Mouse (Mus musculus) stomach, embryonic 15.5 days (tissue): ENCODE measurements at regions not wholly inside any gene's neighbourhood (a gene's known extent, or its start where the extent isn't known, plus 50 kb on each side); places are given as distances from the start of the nearest gene placed in this dataset.

Experiments
- ATAC-seq: fragments of 200-750 bp; cut with Nextera tagmentation; 2 replicates; pipeline ENCODE4 v1.8.0; 2017; ENCODE audit warnings: low read depth, moderate number of reproducible peaks, moderate TSS enrichment; ENCODE audit not compliant: insufficient read depth, low FRiP score
- H3K27ac ChIP-seq: fragments of 300-500 bp; sonication (generic); 2 replicates; pipeline ENCODE4 v1.5.1; 2015; ENCODE audit warnings: mild to moderate bottlenecking, inconsistent platforms
- H3K27me3 ChIP-seq: fragments of 300-500 bp; sonication (generic); replicated peaks from 2 replicates; pipeline ENCODE4 v1.6.1; 2015; ENCODE audit warnings: inconsistent platforms
- H3K36me3 ChIP-seq: fragments of 300-500 bp; sonication (generic); 2 replicates; pipeline ENCODE4 v1.6.1; 2015; ENCODE audit warnings: inconsistent platforms
- H3K4me1 ChIP-seq: fragments of 300-500 bp; sonication (generic); 2 replicates; pipeline ENCODE4 v1.6.1; 2015; ENCODE audit warnings: inconsistent platforms
- H3K4me2 ChIP-seq: fragments of 300-500 bp; sonication (generic); 2 replicates; pipeline ENCODE4 v1.6.1; 2015; ENCODE audit warnings: mild to moderate bottlenecking, inconsistent platforms
- H3K4me3 ChIP-seq: fragments of 300-500 bp; sonication (generic); replicated peaks from 2 replicates; pipeline ENCODE4 v1.5.1; 2015; ENCODE audit warnings: inconsistent platforms
- H3K9ac ChIP-seq: fragments of 300-500 bp; sonication (generic); 2 replicates; pipeline ENCODE4 v1.6.1; 2015; ENCODE audit warnings: inconsistent platforms
- H3K9me3 ChIP-seq: fragments of 300-500 bp; sonication (generic); 2 replicates; pipeline ENCODE4 v1.6.1; 2016; ENCODE audit warnings: inconsistent platforms
- WGBS: fragments of 180-500 bp; shearing (Covaris S2); methylation state at CpG from one replicate; pipeline ENCODE4 v1.1.7; 2015; 5-methylcytosine and 5-hydroxymethylcytosine counted together

DNA sequence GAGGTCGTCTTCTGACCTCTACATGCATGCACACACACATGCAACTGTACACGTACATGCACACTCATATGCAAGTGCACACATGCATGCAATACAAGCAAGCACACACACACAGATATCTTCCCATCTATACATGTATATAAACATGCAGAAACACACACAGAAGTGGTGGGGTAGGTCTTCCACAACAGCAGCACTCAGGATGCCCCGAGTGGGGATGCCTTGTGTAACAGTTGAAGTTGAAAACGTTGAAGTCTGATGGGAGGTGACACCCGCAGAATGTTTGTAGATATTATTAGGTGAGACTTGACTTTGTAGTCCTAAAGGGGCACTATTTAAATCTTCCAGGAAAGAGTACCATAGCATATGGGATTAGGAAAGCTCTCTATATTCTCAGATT lies 87.9 kb upstream of the Cxcr4 start:
- WGBS = 78% methylated on average over 5 of the region's 5 CpGs
- H3K9ac ChIP-seq = no peak overlapping the region
- H3K4me2 ChIP-seq = no peak overlapping the region
- H3K27ac ChIP-seq = 0 out of 2 replicates have a peak overlapping the region, but pooled peaks have one; percentile 77
- no peaks in the 10 kb centered on the region for H3K27me3 ChIP-seq
- no peaks in the 10 kb centered on the region for H3K9me3 ChIP-seq
- no peaks in the 10 kb centered on the region for H3K36me3 ChIP-seq
- no peak overlapping the region for H3K4me3 ChIP-seq
- ATAC-seq = no peak
- H3K4me1 ChIP-seq = no peaks in the 10 kb centered on the region

DNA sequence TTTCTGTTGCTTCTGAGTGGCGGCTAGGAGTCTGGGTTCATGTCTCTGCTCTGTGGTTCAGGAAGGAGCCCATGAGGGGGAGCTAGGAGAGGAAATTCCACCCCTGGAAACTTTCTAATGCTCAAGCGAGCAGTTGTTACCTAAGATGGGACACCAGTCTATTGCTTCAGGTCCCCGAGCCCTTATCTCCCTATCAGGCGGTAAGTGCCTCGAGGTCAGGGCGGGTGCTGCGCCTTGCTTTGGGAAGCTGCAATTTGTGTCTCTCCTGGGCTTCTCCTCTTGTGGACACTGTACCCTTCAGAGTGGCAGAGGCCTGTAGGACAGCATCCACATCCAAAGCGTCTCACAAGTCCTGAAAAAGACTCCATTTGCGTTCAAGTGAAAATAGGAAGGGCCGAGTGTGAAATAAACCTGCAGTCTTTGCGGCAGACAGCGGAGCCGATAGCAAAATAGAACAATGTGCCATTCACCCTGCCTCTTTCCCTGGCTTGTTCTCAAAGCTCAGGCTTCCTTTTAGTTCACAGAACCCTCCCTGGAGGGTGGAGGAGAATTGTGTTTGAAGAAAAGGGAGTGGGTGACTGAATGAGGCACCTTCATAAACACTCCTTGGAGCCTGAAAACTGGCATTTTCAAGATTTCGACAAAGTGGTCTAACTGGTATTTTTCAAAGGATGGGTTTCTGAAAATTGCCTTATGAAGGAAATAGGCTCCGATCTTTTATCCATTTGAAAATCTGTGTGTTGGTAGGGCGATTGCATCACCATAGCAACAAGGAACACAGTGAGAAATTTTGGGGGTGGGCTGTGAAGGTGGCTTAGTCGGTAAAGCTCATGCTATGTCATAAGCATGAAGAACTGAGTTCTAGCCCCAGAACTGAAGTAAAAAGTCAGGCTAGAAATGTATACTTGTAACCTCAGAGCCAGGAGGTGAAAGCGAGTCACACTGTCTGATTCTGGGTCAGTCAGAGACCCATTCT lies 87.2 kb upstream of the Cxcr4 start:
- Histone ChIP-seq H3K4me1 (no peaks in the 10 kb centered on the region), H3K9ac (no peak overlapping the region), H3K4me2 (peak overlapping the region; percentile 30), H3K27me3 (no peaks in the 10 kb centered on the region), H3K27ac (peak overlapping the region; percentile 77), H3K9me3 (no peaks in the 10 kb centered on the region), H3K4me3 (no peak overlapping the region), H3K36me3 (no peaks in the 10 kb centered on the region)
- peak; percentile 48; the same call in 1 of the 2 replicates for ATAC-seq
- 54% methylated on average over 18 of the region's 18 CpGs for WGBS

DNA sequence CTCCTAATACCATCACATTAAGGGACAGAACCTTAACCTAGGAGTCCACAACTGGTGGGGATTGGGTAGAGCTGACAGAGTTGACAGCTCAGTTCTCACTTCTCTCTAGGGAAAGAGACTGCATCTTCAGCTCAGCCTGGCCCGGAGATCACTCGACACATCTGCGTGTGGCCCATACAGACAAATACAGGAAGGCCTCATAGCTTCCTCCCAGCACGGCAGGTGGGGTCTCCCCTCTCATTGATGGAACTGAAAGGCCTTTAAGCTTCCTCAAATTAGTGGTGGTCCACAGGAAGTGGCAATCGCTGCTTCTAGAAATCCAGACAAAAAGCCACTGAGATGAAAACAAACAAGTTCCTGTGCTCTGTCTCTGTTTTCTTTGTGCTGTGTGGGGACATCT lies 83.4 kb upstream of the Cxcr4 start:
- Histone ChIP-seq H3K27ac (no peak overlapping the region), H3K36me3 (no peaks in the 10 kb centered on the region), H3K27me3 (no peaks in the 10 kb centered on the region), H3K9me3 (no peaks in the 10 kb centered on the region), H3K4me2 (no peak overlapping the region), H3K4me1 (no peaks in the 10 kb centered on the region), H3K9ac (no peak overlapping the region), H3K4me3 (no peak overlapping the region)
- WGBS = 67% methylated on average over 5 of the region's 5 CpGs
- ATAC-seq = no peak

DNA sequence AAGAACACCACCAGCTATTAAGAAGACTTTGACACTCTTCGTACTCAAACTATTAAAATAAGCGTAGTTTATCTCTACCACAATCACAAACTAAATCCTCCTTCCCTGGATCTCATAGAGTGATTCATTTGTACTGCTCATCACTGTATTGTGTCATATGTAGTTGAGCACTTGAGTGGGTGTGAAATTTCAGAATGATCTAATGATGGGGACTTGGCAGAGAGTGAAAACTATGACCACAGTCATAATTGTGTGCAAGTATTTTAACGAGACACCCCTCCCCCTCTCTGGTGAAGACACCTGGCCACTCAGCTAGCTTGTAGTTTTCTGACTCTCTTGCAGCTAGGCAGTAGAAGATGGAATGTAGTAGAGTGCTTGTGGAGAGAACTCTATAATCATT lies 80.2 kb upstream of the Cxcr4 start:
- Histone ChIP-seq H3K4me3 (no peak overlapping the region), H3K36me3 (no peaks in the 10 kb centered on the region), H3K4me1 (no peaks in the 10 kb centered on the region), H3K9ac (no peak overlapping the region), H3K4me2 (no peak overlapping the region), H3K27ac (no peak overlapping the region), H3K27me3 (no peaks in the 10 kb centered on the region), H3K9me3 (no peaks in the 10 kb centered on the region)
- WGBS = 90% methylated on average over 3 of the region's 3 CpGs
- no peak for ATAC-seq

DNA sequence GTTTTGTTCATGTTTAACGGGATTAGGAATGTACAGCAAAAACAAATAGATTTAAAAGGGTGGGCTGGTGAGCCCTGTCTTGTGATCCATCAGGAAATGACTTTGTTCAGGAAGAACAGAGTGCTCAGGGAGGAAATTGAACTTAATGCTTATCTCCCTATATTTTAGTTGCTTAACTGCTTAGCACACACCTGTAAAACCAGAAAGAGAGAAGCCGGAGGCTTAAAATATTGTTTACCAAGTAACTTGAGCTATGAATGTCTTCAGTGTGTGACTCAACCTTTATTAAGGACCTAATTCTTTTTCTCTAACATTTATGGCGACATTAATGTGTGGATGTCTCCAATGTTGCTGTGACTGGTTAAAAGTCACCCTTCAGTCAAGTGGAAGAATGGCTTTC lies 79.4 kb upstream of the Cxcr4 start:
- ATAC-seq = no peak
- H3K4me3 ChIP-seq = no peak overlapping the region
- H3K27me3 ChIP-seq = no peaks in the 10 kb centered on the region
- no peaks in the 10 kb centered on the region for H3K4me1 ChIP-seq
- no peaks in the 10 kb centered on the region for H3K9me3 ChIP-seq
- no peak overlapping the region for H3K4me2 ChIP-seq
- no peak overlapping the region for H3K9ac ChIP-seq
- 54% methylated on average over 3 of the region's 3 CpGs for WGBS
- no peaks in the 10 kb centered on the region for H3K36me3 ChIP-seq
- H3K27ac ChIP-seq = 0 out of 2 replicates have a peak overlapping the region, but pooled peaks have one; percentile 36

DNA sequence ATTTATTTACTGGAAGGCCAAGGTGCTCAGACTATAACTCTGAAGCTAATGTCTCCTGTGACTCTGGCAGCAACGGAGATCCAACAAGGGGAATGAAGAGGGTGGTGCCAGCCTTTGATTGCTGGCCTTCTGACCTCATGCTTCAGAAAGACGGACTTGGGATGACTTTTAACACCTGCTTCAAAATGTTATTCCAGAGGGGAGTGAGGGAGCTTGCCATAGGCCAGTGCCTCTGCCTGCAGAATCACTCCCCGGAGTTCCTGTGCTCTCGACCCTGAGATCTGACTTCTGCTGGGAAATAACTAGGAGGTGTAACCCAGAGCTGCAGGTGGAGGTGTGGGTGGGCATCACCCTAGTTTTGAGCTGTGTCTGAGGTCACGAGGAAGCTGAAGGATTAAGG lies 78.9 kb upstream of the Cxcr4 start:
- H3K9me3 ChIP-seq = no peaks in the 10 kb centered on the region
- H3K27me3 ChIP-seq = no peaks in the 10 kb centered on the region
- H3K4me1 ChIP-seq = no peaks in the 10 kb centered on the region
- no peak for ATAC-seq
- H3K9ac ChIP-seq = no peak overlapping the region
- H3K27ac ChIP-seq = 0 out of 2 replicates have a peak overlapping the region, but pooled peaks have one; percentile 36
- no peak overlapping the region for H3K4me2 ChIP-seq
- WGBS = 45% methylated on average over 5 of the region's 5 CpGs
- H3K36me3 ChIP-seq = no peaks in the 10 kb centered on the region
- no peak overlapping the region for H3K4me3 ChIP-seq

DNA sequence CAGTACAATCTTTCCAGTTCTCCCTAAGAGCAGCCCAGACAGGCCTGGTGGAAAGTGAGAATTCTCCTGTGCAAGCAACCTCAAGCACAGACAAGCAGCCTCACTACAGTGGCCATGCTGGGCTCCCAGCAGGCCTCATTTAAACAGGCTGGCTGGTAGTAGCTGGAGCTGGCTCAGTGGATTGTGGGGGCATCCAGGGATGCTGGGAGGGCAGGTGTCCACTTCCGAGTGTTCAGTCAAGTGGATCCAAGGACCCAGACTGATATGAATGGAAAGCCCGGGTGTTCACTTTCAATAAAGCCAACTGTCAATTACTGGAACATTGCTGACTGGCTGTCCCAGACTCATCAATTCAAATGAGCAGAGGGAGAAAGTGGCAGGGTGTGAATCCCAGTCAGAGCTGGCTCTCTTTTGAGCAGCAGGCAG lies 77.2 kb upstream of the Cxcr4 start:
- no peaks in the 10 kb centered on the region for H3K27me3 ChIP-seq
- no peak for ATAC-seq
- H3K9ac ChIP-seq = no peak overlapping the region
- H3K9me3 ChIP-seq = no peaks in the 10 kb centered on the region
- WGBS = 74% methylated on average over 2 of the region's 2 CpGs
- no peaks in the 10 kb centered on the region for H3K36me3 ChIP-seq
- no peak overlapping the region for H3K4me3 ChIP-seq
- H3K4me1 ChIP-seq = no peaks in the 10 kb centered on the region
- no peak overlapping the region for H3K27ac ChIP-seq
- H3K4me2 ChIP-seq = no peak overlapping the region

DNA sequence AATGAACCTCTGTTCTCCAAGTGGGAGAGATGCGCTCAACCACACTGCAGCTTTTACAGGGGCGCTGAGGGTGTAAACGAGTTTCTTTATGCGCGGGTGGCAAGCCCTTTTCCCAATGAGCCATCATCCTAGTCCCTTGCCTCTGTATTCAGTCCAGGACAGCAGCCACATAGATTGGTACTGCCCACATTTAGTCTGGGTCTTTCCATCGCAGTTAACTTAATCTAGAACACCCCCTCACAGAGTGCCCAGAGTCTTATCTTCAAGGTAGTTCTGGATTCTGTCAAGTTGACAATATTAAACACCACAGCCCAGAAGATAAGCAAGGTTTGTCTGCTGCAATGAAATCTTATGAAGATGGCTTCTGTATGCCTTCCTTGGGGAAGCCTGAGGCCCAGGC lies 76.6 kb upstream of the Cxcr4 start:
- no peaks in the 10 kb centered on the region for H3K4me1 ChIP-seq
- ATAC-seq = no peak
- WGBS = 78% methylated on average over 6 of the region's 6 CpGs
- no peaks in the 10 kb centered on the region for H3K36me3 ChIP-seq
- H3K9me3 ChIP-seq = no peaks in the 10 kb centered on the region
- no peak overlapping the region for H3K27ac ChIP-seq
- no peaks in the 10 kb centered on the region for H3K27me3 ChIP-seq
- H3K4me3 ChIP-seq = no peak overlapping the region
- no peak overlapping the region for H3K9ac ChIP-seq
- no peak overlapping the region for H3K4me2 ChIP-seq

DNA sequence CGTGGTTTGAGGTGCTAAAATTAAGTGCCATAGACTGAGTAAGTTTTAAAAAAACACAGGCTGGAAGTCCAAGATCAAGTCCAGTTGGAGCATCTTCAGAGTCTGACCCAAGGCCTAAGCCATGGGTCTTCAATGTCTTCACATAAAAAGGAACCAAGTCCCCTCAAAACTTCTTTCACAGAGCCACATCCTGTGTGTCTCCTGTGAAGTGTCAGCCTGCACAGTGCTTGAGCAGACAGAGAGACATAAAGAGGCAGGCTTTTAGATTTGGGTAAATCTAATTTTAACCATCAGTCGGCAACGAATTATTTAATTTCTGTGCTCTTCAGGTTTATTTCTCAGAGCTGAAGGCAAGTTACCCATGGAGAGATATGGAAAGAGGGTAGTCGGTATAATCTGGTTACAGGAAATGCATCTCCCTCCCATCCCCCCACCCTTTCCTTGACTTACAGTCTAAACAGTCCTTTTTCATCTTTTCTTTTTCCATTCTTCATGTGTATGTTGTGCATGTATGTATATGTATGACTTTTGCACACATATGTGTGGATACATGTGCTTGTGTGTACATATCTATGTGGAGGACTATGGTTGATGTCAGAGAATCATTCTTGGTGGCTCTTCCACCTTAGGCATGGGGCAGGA lies 75.1 kb upstream of the Cxcr4 start:
- Histone ChIP-seq H3K4me3 (no peak overlapping the region), H3K9me3 (no peaks in the 10 kb centered on the region), H3K27me3 (no peaks in the 10 kb centered on the region), H3K4me1 (no peaks in the 10 kb centered on the region), H3K36me3 (no peaks in the 10 kb centered on the region), H3K4me2 (no peak overlapping the region), H3K9ac (no peak overlapping the region), H3K27ac (no peak overlapping the region)
- WGBS = 64% methylated on average over 4 of the region's 4 CpGs
- ATAC-seq = no peak

DNA sequence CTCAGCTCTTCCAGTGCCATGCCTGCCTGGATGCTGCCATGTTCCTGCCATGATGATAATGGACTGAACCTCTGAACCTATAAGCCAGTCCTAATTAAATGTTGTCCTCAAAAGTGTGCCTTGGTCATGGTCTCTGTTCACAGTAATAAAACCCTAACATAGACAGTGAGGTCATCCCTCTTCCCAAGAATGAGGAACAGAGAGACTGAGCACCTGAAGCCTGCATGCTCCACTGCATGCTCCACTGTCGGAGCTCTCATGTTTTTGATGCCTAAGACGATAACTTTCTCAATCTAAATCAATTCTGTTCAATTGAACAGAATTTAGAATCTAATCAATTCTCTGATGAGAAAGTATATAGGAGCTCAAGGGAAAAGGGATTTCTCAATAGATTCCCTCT lies 71.1 kb upstream of the Cxcr4 start:
- Histone ChIP-seq H3K4me3 (no peak overlapping the region), H3K27ac (no peak overlapping the region), H3K27me3 (no peaks in the 10 kb centered on the region), H3K9ac (no peak overlapping the region), H3K4me1 (no peaks in the 10 kb centered on the region), H3K9me3 (no peaks in the 10 kb centered on the region), H3K36me3 (no peaks in the 10 kb centered on the region), H3K4me2 (no peak overlapping the region)
- ATAC-seq = no peak
- 87% methylated on average over 2 of the region's 2 CpGs for WGBS

DNA sequence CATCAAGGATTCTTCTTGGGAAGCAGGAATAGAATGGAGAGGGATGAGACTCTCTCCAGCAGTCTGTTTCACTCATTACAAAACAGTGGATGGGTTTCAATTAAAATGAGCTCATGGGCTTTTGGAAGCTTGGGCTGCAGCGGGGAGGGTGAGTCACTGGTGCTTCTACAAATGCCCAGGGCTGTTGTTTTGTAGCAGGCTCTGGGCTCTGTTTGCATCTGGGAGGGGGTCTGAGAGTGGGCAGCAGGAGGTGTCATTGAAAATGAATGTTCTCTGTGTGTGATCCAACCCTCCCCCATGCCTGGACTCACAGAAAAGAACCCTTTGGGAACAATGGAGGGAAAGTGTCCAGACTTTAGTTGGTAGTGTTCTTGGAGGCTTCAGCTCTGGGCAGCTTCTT lies 67.8 kb upstream of the Cxcr4 start:
- H3K4me1 ChIP-seq = peaks cover 2% of the 10 kb centered on the region; the same call in 1 of the 2 replicates
- ATAC-seq = no peak
- no peaks in the 10 kb centered on the region for H3K27me3 ChIP-seq
- H3K36me3 ChIP-seq = no peaks in the 10 kb centered on the region
- no peak overlapping the region for H3K27ac ChIP-seq
- H3K9me3 ChIP-seq = no peaks in the 10 kb centered on the region
- WGBS = 50% methylated on average over 1 of the region's 1 CpGs
- H3K9ac ChIP-seq = no peak overlapping the region
- H3K4me3 ChIP-seq = no peak overlapping the region
- H3K4me2 ChIP-seq = no peak overlapping the region

DNA sequence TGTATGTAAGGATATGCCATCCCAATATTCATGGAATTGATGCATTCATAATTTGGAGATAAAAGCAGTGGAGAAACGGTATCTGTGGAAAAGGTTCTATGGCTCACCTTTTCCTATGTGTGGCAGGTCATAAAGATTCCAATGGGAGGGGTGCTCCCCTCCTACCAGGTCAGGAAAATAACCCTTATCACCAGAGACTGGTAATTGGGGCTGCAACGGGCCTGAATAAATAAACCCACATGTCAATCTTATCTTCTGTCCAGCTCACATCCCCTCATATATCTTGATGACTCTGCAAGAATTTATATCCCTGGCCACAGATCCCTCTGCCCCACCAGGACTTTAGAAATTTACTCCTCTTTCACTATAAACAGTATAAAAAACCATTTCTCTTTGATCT lies 66.7 kb upstream of the Cxcr4 start:
- Histone ChIP-seq H3K36me3 (no peaks in the 10 kb centered on the region), H3K4me1 (peaks cover 2% of the 10 kb centered on the region; the same call in 1 of the 2 replicates), H3K9me3 (no peaks in the 10 kb centered on the region), H3K9ac (no peak overlapping the region), H3K4me3 (no peak overlapping the region), H3K4me2 (no peak overlapping the region), H3K27ac (no peak overlapping the region), H3K27me3 (no peaks in the 10 kb centered on the region)
- WGBS = 19% methylated on average over 2 of the region's 2 CpGs
- no peak for ATAC-seq
